Mouse (Mus musculus): Measurements from ENCODE around the gene Nmnat2.
A peak's percentile ranks its signal among the peaks of the same experiment; 100 is the strongest.
"Not testable (repeated sequence)": the region's sequence is repeated elsewhere in the genome, so short reads cannot be mapped to it uniquely, and the experiment has no call there.

The Nmnat2 gene

DNA sequence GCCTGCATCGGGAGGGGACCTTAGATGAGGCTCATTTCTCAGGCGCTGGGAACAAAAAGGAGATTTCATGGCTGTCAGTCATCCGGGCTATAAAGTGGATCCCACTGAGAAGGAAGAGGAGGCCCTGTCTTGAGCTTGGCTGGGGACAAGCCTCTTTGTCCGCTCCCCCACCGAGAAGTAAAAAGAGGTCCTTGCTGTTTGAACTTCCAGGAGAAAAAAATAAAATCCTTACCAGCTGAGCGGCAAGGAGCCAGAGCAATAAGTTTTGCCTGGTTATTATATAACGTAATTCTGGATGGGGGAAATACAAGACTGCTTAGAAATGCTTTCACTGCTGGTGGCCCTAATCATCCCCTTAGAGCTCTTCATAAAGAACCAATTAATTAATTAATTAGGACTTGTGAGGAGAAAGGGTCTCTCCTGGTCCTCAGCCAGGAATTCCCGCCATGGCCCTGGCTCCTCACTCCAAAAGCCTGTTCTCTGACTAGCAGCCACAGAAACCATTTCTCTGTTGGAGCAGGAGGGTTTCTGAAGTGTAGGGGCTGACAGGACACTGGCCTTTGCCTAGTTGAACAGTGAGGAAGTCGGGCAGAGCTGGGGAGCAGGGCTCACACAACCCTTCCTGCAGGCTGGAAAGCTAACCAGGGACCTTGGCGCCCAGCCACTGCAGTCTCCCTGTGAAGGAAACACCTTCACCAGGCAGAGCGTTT lies 99.5 kb downstream of the Nmnat2 start:
- DNase-seq (ENCODE audit: inconsistent ontology term) = peak; percentile 24

- no peak for DNase-seq (ENCODE audit: inconsistent ontology term)
Measured at GRCm38 (mm10) chr1:153058290-153058689, 103.5 kb downstream of the Nmnat2 start.

GRCm38 (mm10) chr1:153059626-153060025 lies 104.8 kb downstream of the Nmnat2 start:
- peak; percentile 36 for DNase-seq (ENCODE audit: inconsistent ontology term)

DNA sequence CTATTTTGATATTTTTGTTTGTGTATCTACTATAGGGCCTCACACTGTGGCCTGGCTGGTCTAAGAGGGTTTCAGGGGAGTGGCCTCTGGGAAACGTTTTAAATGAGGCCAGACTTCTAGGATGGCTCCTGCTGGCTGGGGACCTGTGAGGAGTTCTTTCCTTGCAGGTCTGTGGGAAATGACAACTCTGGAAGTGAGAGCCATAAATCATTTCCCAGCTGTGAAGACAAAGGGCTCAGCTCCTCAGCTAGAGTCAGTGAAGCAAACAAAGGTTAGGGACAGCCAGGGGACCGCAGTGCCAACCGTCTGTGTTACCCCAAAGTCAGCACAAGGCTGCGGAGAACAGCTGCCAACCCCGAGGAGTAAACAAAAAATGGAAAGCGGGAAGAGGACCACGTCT lies 107.8 kb downstream of the Nmnat2 start:
- no peak for DNase-seq (ENCODE audit: inconsistent ontology term)

- DNase-seq (ENCODE audit: inconsistent ontology term) = no peak
Measured at GRCm38 (mm10) chr1:153064784-153065390, 110.1 kb downstream of the Nmnat2 start.

DNA sequence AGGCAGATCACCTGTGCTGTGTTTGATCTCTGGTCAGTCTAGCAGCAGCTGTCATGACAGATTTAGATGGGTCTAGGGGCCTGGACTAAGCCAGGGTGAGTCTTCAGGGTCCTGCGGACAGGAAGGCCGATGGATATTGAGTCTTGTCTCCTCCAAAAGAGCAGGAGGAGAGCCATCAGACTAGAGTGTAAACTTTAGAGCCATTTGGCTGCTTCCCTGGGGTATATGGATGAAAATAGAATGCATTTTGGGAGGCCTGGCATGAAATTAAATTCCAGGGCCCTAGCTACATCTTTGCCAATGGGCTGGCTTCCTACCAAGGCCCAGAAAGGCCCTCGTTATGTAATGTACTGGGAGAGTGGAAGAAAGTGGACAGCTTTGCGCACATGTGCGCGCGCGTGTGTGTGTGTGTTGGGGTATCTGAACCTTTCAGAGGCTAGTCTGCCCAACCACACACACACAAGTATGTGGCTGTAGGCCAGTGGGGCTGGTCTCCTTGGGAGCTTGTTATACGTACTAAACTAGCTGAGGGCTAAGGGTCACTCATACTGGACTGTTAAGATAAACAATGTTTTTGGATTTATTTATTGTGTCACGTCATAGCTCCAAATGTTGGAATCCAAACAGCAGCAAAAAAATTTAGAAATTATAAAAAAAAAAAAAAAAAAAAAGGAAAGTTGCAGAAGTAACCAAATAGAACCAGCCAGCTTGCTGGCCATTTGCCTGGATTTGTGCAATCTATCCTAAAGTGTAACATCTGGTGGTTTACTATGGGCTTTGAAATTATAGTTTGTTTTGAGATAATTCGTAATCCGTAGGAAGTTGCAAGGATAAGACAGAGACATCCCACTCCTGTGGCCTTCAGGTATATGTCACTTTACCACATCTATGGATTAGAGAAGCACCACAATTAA lies 110.9 kb downstream of the Nmnat2 start:
- DNase-seq (ENCODE audit: inconsistent ontology term) = peak; percentile 90

DNA sequence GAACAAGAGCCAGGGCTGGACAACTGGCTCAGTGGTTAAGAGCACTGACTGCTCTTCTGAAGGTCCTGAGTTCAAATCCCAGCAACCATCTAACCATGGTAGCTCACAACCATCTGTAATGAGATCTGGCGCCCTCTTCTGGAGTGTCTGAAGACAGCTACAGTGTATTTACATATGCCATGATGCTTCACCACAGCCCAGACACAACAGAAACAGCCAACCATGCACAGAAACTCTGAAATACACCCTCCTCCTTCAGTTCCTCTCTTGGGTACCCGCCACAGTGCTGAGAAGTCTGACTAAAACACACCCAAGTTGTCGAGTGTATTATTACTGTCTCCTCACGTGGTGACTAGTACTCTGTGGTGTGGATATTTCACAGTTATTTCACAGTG lies 111.6 kb downstream of the Nmnat2 start:
- no peak for DNase-seq (ENCODE audit: inconsistent ontology term)

- DNase-seq (ENCODE audit: inconsistent ontology term) = no peak
Measured at GRCm38 (mm10) chr1:153071563-153071962, 116.8 kb downstream of the Nmnat2 start.

- DNase-seq (ENCODE audit: inconsistent ontology term) = no peak
Measured at GRCm38 (mm10) chr1:153071995-153072394, 117.2 kb downstream of the Nmnat2 start.

DNA sequence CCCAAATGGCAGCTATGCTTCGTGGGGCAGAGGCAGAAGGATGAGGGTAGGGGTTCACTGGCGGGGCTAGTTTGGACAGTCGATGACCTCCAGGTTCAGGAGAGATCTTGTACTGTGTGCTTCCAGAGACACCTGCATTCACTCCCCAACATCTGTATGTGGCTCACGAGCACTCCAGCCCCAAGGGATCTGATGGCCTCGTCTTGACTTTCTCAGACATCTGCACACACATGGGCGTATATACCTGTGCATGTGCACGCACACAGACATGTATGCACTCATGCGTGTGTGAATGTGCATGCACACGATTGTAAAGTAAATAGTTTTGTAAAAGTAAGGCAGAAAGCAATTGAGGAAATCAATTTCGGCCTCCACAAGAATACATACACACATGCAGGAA lies 117.9 kb downstream of the Nmnat2 start:
- no peak for DNase-seq (ENCODE audit: inconsistent ontology term)

GRCm38 (mm10) chr1:153073441-153073840 lies 118.6 kb downstream of the Nmnat2 start:
- no peak for DNase-seq (ENCODE audit: inconsistent ontology term)

GRCm38 (mm10) chr1:153075087-153075736 lies 120.4 kb downstream of the Nmnat2 start:
- no peak for DNase-seq (ENCODE audit: inconsistent ontology term)

- no peak for DNase-seq (ENCODE audit: inconsistent ontology term)
Measured at GRCm38 (mm10) chr1:153075955-153076354, 121.2 kb downstream of the Nmnat2 start.

- DNase-seq (ENCODE audit: inconsistent ontology term) = not testable (repeated sequence)
Measured at GRCm38 (mm10) chr1:153083233-153083632, 128.4 kb downstream of the Nmnat2 start.

DNA sequence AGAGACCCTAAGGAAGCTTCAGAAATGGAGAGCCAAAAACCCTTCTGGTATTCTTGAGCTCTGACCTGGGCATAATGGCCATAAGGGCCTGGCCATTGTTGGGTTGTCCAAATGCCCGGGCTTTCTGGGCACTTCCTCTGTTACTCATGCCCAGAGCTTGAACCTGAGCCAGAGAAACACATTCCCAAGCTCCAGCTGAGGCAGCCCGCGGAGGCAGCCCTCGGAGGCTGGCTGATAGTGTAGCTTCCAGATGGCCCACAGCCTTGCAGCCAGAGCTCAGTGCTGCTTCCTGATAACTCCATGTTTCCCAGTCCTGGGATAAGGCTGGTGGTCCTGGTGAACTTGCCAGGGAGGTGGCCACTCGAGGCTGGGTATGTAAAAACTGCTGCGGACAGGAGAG lies 129.4 kb downstream of the Nmnat2 start:
- DNase-seq (ENCODE audit: inconsistent ontology term) = peak; percentile 91

GRCm38 (mm10) chr1:153085198-153085597 lies 130.4 kb downstream of the Nmnat2 start:
- DNase-seq (ENCODE audit: inconsistent ontology term) = no peak

GRCm38 (mm10) chr1:153087771-153088170 lies 133.0 kb downstream of the Nmnat2 start:
- DNase-seq (ENCODE audit: inconsistent ontology term) = no peak

- no peak for DNase-seq (ENCODE audit: inconsistent ontology term)
Measured at GRCm38 (mm10) chr1:153090081-153090480, 135.3 kb downstream of the Nmnat2 start.

- DNase-seq (ENCODE audit: inconsistent ontology term) = no peak
Measured at GRCm38 (mm10) chr1:153090807-153091206, 136.0 kb downstream of the Nmnat2 start.

DNA sequence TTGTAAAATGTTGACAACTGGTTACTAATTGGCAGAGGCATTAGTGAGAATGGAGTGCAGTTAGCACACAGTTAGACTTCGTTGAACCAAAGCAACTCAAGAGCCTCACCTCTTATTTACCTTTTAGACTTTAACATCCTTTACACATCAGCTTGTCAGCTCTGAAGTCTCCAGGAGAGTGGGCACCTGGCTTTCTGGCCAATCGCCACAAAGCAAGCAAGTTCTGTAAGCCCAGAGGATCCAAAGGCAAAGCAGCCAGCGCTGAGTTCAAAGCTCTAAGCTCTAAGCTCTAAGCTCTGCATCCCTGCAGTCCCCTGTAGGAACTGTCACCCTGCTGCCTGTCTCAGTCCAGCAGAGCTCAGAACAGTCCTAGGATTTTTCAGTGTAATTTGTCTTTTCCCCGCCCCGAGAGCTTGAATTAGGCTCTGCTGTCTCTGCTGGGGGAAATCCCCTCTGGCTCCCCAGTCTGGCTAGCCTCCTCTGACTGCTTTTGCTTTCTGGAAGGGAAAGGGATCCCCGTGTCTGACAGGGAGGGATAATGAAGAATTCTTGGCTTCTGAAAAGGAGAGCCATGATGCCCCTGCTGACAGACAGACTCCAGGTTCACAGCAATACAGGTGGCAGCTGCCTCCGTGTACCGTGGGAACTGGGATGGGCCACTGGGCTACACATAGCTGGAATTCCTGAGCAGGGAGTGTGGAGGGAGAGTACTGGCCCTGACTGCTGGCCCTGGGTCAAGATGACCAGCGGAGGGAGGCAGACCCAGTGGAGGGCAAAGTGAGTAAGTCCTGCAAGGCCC lies 136.8 kb downstream of the Nmnat2 start:
- DNase-seq (ENCODE audit: inconsistent ontology term) = peak; percentile 97
